Mouse (Mus musculus): ENCODE measurements around the gene Tmem169. TPM values are rescaled to one million over a fixed set of nuclear protein-coding genes. Genes with fewer than 3 reads are reported as not detected.

The Tmem169 gene
- polyA plus RNA-seq, 3 experiments from 2014 or later = not detected

- ATAC-seq = no peak
Measured at GRCm38 (mm10) chr1:72286904-72287303, 2.7 kb downstream of the Tmem169 start.

- ATAC-seq = no peak
Measured at GRCm38 (mm10) chr1:72287893-72288292, 3.7 kb downstream of the Tmem169 start.

- no peak for ATAC-seq
Measured at GRCm38 (mm10) chr1:72288527-72289150, 4.5 kb downstream of the Tmem169 start.

- no peak for ATAC-seq
Measured at GRCm38 (mm10) chr1:72290896-72291295, 6.7 kb downstream of the Tmem169 start.

GRCm38 (mm10) chr1:72291421-72291820 is 7.3 kb downstream of the Tmem169 start:
- no peak for ATAC-seq

- no peak for ATAC-seq
Measured at GRCm38 (mm10) chr1:72291925-72292324, 7.8 kb downstream of the Tmem169 start.

- no peak for ATAC-seq
Measured at GRCm38 (mm10) chr1:72293869-72294663, 9.9 kb downstream of the Tmem169 start.

GRCm38 (mm10) chr1:72295746-72296145 is 11.6 kb downstream of the Tmem169 start:
- ATAC-seq = no peak

GRCm38 (mm10) chr1:72301845-72302244 is 17.7 kb downstream of the Tmem169 start:
- ATAC-seq = peak; percentile 44

- no peak for ATAC-seq
Measured at GRCm38 (mm10) chr1:72306241-72306640, 22.1 kb downstream of the Tmem169 start.

GRCm38 (mm10) chr1:72306679-72307181 is 22.6 kb downstream of the Tmem169 start:
- ATAC-seq = peak; percentile 60

- ATAC-seq = peak; percentile 95
Measured at GRCm38 (mm10) chr1:72307317-72307798, 23.2 kb downstream of the Tmem169 start, which contains the start of gene Xrcc5. Gene Xrcc5, plus strand, starts transcription at chr1:72307421.

- ATAC-seq = no peak
Measured at GRCm38 (mm10) chr1:72308919-72309318, 24.8 kb downstream of the Tmem169 start.

GRCm38 (mm10) chr1:72309744-72310424 is 25.7 kb downstream of the Tmem169 start:
- no peak for ATAC-seq

- ATAC-seq = no peak
Measured at GRCm38 (mm10) chr1:72312701-72313398, 28.7 kb downstream of the Tmem169 start.

GRCm38 (mm10) chr1:72313399-72314039 is 29.4 kb downstream of the Tmem169 start:
- peak; percentile 60 for ATAC-seq

GRCm38 (mm10) chr1:72315447-72315846 is 31.3 kb downstream of the Tmem169 start:
- ATAC-seq = no peak

GRCm38 (mm10) chr1:72316409-72316808 is 32.2 kb downstream of the Tmem169 start:
- ATAC-seq = no peak

GRCm38 (mm10) chr1:72316901-72317300 is 32.7 kb downstream of the Tmem169 start:
- no peak for ATAC-seq

- no peak for ATAC-seq
Measured at GRCm38 (mm10) chr1:72320759-72321158, 36.6 kb downstream of the Tmem169 start.

GRCm38 (mm10) chr1:72323248-72323647 is 39.1 kb downstream of the Tmem169 start:
- no peak for ATAC-seq
